Mouse (Mus musculus) spleen, postnatal 36 days (tissue): ENCODE data around the gene Spred2.
A peak's percentile ranks its signal among the peaks of the same experiment; 100 is the strongest.

ENCODE experiments used
- DNase-seq, 2 experiments: peaks; one replicate each; pipeline ENCODE4 v3.0.0; 2022; ENCODE audit warnings: low spot score in 2 of 2, mixed read lengths in 1 of 2

The Spred2 gene

DNA sequence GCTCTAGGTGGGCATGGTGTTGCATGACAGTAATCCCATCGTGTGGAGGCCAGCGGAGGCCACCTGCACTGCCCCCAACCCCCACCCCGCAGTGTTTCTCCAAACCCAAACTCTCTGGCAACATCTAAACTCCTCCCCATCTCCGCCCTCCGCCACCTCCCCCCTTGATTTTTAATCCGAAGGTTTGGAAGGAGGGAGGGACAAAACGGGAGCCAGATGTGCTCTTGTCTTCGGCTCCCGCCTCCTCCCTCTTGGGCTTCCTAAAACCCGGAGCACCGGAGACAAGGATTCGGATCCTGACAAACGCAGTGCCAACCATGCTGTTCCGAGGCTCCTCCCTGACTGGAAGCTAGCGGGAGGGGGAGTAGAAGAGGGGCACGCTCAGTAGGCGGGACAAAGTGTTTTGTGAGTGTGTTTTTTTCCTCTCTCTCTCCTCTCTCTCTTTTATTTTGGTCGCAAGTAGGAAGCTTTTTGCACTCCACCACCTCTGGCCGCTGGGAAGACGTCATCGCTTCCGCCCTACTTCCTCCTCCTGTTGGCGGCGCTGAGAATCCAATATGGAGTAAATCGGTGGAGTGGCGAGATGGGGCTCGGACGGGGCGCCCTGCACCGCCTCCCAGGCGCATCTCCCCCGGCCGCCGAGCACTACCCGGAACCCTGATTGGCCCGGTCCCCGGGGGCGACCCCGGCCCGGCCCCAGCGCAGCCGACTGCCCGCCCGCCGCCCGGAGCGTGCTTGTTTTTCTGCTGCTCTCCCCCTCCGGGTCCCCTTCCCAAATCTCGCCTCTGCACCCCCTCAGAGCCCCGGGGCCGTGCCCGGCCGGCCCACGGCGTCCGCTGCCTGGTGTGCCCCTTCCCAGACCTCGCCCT is at the start of gene Spred2:
Gene Spred2, plus strand, starts transcription at position 488 of the 869 bp plus-strand sequence.
- DNase-seq: peak; percentile 70 to 78

DNA sequence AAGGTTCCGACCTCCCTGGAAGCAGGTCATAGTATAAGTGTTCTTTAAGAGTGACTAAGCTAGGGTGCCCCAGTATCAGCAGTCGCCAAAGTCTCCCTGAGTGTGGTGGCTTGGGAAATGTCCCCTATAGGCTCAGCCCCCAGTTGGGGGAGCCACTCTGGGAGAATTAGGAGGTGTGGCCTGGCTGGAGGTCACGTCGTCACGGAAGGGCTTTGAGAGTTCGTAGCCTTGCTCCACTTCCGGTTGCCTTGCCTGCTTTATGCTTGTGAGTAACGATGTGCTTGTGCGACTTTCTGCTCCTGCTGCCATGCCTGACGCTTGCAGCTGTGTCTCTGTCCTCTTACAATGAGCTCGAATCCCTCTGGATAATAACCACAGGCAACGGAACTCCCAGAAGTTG is 48.6 kb upstream of the Spred2 start:
- DNase-seq: no peak

DNA sequence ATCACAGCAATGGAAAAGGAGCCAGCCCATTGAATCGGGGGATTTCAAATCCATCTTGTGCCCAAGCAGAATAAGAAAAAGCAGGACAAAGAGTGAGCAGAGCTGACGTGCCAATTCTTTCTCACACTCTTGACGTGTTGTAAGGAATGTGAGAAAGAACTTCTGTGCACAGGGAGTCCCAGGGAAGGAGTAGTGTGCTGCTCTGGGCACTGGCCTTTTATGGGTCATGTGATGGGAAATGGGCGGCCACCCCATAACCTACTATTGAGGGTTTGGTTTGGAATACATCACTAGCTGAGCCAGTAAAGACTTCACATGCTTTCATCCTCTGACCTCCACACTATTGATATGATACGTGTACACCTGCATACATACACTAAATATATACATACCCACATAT is 48.2 kb upstream of the Spred2 start:
- no peak for DNase-seq

DNA sequence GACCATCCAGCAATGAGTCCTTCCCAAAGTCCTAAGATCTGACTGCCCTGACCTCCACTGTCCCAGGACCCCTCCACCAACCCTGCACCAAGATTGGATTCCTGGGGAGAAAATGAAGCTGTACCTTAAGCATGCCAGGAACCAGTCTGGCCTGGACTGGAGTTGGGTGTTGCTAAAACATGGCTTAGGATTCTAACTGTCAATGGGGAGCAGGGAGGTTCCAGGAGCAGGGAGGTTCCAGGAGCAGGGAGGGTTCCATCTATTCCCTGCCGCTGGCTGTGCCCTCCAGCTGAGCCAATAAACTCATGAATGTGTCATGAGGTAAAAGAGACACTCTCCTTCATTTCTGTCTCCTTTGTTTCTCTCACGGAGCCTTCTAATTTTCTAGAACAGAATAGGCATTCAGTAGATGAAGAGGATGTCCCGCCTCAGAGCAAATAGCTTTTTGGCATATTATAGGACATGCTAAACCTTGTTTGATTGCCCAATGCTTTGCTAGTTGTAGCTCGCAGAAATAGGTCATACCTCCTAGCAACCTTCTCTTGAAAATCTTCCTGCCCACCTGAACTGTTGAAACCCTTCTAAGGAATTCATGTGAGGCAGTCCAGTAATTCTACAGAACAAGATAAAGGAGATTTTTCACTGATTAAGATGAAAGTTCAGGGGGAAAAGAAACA is 46.8 kb upstream of the Spred2 start:
- no peak for DNase-seq

DNA sequence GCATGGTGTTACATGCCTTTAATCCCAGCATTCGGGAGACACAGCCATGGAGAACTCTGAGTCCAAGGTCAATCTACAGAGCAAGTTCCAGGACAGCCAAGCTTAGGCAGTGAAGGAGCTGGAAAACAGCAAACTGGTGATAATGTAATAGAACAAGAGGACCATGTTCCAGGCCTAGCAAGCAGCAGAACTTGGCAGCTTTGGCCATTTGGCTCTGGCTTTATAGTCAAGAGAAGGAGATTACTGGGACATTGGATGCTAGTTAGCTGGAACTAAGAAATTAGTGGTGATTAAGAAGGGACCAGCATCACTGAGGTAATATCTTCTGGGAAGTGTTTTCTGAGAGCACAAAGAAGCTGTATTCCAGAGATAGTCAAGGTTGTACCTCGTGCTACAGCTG is 42.8 kb upstream of the Spred2 start:
- DNase-seq: no peak

DNA sequence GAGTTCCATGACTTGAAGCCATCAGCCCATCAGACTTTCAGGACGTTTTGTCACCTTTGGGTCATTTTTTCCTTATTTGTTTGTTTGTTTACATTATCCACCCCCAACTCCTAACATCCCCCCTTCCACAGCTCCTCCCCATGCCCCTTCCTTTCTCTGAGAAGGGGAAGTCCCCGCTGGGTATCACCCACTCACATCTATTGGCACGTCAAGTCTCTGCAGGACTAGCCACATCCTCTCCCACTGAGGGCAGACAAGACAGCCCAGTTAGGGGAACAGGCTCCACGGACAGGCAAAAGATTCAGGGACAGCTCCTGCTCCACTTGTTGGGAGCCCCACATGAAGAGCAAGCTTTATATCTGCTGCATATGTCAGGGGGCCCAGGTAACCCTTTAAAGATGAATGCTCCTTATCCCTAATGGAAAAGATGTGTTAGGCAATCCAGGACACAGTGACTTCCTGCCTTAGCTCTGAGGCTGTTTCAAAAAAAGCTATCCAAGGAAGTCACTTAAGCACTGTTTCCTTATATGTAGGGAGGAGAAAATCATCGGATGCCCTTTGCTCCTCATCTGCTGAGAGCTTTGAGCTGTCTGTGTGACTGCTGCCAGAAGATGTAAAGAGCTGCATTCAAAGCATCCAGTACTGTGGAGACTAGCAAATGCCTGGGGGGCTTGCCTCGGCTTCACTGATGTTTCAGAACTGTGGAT is 33.3 kb upstream of the Spred2 start:
- no peak for DNase-seq

DNA sequence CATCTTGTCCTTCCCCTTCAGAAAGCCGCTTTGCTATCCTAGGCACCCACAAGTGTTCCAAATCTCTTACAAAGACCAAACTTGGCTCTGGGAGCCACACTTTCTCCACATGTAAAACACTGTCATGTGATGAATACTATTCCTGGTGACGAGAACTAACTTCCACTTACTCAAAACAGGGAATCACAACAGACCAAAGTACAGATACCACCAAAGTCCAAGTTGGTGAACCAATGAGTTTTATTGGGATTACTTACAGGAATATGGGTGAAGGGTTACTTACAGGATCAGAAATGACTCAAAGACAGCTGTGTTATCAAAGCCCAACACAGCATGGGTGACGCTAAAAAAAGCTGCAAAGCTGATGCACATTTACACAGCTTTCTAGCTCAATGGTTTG is 30.9 kb upstream of the Spred2 start:
- DNase-seq: no peak

DNA sequence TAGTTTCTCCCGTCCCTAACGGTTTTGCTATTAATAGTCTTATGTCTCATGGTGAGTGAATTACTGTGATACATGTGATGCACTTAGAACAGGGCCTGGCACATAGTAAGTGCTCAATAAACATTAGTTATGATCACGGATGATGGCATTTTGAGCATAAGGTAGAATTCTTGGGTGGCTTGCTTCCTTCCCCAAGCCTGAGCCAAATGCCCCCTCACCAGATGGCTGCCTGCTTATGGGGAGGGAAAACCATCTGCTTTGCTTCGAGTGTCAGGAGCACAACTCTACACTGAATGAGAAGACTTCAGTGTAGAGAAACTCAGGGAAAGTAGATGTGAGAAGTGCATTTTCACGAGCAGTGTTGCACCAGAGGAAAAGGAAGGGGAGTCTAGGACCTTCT is 24.6 kb upstream of the Spred2 start:
- no peak for DNase-seq

DNA sequence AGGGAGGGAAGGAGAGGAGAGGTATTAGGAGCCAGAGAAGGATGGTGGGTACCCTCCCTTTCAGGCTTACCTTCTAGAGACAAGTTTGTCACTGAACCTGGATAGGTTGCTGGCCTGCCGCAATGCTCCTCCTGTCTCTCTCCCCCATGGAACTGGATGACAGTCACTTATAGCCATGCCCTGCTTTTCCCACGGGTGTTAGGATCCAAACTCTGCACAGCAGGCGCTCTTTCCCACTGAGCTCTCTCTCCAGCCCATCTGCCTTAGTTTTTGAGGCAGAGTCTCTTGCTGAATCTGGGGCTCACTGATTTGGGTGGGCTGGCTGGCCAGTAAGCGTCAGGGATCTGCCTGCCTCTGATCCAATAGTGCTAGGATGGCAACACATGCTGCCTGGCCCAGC is 23.5 kb upstream of the Spred2 start:
- no peak for DNase-seq

DNA sequence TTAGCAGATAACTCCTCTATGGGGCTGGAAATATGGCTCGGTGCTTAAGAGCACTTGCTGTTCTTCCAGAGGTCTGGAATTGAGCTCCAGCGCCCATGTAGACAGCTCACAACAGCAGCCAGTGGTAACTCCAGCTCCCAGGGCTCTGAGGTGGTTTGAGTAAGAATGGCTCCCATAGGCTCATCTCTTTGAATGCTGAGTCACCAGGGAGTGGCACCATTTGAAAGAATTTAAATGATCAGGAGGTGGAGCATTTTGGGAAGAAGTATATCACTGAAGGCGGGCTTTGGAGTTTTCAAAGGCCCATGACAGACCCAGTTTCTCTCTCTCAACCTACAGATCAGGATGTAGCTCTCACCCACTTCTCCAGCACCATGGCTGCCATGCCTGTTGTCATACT is 13.0 kb upstream of the Spred2 start:
- no peak for DNase-seq

DNA sequence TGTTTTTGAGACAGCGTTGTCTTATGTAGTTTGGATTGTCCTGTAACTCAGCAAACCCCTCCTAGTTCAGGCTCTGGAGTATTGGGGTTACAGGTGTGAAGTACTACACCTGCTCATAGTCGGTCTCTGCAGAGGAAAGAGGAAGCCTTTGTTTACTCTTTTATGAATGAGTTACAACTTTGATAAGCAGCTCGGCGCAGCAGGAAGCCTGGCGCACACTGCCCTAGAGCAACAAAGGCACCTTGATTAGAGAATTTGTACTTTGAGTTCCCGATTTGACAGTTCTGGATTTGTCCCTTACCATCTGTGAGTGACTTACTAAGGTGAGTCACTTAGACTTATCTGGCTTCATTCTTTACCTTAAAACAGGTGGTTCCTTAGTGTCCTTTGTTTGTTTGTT is 12.0 kb upstream of the Spred2 start:
- no peak for DNase-seq

DNA sequence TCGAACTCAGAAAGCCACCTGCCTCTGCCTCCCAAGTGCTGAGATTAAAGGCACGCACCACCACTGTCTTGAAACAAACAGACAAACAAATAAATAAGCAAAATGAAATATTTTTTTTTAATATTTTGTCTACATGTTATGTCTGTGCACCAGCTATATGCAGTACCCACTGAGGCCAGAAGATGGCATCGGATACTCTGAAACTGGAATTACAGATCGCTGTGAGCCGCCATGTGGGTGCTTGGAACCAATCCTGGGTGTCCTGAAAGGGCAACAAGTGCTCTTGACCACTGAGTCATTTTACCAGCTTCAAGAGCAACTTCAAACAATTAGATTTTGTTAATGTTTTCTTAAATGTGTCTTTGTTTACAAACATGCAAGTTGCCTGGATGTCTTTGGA is 11.5 kb upstream of the Spred2 start:
- no peak for DNase-seq

DNA sequence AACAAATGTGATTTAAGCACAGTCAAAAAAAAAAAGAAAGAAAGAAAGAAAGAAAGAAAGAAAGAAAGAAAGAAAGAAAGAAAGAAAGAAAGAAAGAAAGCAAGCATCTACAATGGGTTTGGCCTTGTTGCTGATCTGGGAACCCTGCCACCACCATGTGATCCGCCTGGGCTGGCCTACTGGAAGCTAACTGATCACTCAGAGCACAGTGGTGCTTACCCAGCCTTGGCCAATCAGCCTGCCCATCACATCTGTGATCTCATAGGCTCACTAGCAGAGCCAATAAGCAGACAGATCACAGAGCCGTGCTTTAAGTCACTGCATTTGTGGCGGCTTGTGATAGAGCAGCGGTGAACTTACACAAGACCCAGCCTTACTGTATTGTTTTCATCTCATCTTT is 10.4 kb upstream of the Spred2 start:
- DNase-seq: no peak

DNA sequence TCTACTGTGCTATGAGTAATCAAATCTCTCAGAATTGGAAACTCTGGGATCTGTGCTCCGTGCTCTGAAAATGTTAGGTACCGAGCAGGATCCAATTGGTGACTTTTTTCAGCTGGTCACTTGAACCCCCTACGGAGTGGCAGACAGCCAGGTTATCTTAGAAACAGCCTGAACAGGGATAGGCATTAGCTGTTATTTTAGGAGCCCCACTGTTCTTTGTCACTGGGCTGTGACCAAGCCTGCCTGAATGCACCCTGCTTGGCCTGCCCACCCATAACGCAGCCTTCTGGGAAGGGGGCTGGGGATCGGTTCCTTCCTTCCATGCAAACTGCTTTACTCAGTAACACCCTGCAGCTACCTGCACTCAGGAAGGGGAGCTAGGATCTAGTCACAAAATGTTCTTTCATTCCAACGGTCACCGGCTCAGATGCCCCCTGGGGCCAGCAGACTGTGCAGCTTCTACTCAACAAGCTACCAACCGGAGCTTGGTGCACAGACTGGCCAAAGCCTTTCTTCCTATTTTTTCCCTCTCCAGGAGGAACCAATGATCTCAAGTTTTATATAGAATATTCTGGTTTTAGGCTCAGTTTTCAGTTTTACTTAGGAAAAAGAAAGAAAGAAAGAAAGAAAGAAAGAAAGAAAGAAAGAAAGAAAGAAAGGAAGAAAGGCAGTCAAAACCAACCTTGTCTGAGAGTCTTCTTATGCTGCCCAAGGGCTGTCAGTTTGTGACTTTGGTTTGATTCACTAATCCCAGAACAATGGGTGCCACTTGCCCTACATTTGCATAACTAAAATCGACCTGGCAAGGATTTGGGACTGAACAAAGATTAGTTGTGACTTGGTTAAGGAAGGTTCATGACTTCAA is 6.6 kb upstream of the Spred2 start:
- DNase-seq: no peak

DNA sequence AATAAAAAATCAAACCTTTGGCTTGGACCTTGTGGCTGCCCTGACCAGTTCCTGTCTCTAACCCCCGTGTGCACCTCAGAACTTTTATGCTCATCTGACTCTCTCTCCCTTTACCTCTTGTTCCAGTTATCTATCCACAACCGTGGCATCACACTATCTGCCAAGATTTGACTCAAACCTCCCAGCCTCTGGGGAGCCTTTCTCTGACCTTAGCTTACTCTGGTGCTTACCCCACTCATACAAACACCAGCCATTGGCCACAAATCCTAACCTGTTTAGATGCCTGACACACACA is 6.0 kb upstream of the Spred2 start:
- no peak for DNase-seq

DNA sequence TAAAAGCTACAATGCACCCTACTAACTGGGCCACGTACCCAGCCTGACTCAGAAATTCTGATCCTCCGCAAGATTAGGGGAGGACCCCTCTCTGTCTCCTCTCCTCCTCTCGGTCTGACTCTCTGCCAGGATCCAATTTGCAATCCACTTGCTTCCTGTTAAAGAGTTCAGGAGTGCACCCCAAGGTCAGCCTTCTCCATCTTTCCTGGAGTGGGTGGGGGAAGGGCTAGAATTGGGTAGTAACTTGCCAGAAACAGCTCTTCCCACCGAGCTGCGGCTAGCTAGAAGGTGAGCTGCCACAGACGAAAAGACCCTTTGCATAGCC is 4.8 kb upstream of the Spred2 start:
- no peak for DNase-seq

DNA sequence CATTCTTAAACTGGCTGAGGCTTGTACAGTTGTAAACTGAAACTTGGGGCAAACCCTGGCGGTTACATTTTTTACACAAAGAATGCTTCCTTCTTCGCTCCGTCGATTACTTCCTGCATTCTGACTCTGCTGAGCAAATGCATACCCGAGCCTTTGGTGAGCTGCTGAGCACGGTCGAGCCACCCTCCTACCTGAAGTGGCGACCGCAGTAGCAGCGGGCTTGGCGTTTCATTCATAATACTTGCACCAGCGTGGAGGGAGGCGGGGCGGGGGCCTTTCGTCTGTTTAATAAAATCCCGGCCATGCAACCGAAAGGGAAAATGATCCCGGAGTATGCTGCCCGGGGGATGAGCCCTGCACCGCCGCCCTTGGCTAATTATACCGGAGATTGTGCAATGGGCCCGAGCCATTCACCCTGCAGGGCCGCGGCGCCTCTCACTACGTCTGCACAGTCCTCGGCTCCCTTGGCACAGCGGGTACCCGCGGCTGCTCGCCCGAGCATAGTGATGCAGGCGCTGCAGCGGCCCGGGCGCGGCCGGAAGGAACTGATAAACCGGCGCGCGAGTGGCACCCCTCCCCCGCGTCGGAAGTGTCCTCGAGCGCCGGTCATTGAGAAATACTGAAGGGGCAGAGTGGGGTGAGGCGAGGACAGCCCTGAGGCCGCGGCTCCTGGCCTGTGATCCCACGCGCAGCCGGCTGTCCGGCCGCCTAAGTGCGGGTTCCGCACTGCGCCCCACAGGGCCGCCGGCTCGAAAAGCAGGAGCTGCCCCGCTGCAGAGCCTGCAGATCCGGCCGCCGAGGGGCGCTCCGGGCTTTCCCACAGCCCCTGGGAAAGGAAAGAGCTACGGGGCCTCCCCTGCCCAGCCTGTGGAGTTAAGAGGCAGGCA is 4.1 kb upstream of the Spred2 start:
- peak; percentile 78 to 82 for DNase-seq

DNA sequence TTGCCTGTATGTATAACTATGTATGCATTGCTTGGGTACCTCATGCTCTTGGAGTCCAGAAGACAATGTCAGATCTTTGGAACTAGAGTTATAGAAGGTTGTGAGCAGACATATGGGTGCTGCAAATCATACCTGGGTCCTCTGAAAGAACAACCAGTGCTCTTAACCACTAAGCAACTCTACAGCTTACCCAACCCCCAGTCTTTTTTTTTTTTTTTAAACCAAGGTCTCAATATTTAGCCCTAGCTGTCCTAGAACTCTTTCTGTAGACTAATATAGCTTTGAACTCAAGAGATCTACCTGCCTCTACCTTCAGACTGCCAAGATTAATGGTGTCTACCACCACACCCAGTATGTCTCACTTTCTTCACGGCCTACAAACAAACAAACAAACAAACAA is 2.5 kb upstream of the Spred2 start:
- DNase-seq: no peak

DNA sequence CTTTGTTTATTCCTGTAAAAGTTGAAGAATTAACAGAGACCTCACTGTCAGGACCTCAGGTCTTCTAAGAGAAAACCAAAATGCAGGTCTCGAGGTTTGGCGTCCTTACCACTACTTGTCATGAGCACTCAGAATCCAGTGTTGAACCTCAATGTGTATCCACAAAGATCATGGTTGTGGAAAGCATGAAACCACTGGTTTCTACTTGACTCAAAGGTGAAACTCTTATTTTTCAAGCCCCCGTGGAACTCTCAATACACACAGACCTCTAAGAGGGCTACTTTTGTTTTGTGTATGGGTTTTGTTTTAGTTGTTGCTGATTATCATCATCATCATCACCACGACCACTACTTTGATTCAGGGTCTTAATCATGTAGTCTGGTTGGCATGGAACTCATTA is 2.0 kb upstream of the Spred2 start:
- DNase-seq: no peak

DNA sequence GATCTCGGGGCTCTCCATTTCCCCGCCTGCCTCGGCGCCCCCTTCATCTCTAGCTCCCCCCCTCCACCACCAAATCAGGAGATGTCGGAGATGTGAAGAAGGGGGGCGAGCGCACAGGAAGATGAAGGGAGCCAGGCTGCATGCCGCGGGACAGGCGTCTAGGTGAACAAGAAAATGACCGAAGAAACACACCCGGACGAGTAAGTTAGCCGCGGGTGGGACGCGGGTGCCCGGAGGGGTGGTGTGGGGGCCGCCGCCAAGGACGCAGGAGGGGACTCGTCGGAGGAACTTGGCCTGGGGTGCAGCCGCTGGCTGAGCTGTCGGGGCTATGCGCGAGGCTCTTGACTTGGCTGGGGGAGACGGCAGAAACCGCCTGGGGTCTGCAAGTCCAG is 578 bp downstream of the Spred2 start:
- peak in 1 of 2 experiments; percentile 19 for DNase-seq
